Mouse (Mus musculus) thymus, adult 2 months (tissue): ENCODE results near the gene Card9. TPM values are rescaled to one million over a fixed set of nuclear protein-coding genes. Genes with fewer than 3 reads are reported as not detected.
A peak's percentile ranks its signal among the peaks of the same experiment; 100 is the strongest.

ENCODE experiments used
- DNase-seq: peaks from one replicate; pipeline ENCODE4 v3.0.0; 2021
- H3K27ac ChIP-seq: fragments of 200-500 bp; 2 replicates; pipeline ENCODE4 v1.5.1; 2012; ENCODE audit warnings: low read length, control low read depth; ENCODE audit not compliant: control insufficient read depth, insufficient read depth
- H3K27me3 ChIP-seq: fragments of 200-500 bp; 2 replicates; pipeline ENCODE4 v1.6.1; 2012; ENCODE audit warnings: mild to moderate bottlenecking, low read length, moderate library complexity, mixed read lengths; ENCODE audit not compliant: control insufficient read depth, insufficient read depth
- H3K36me3 ChIP-seq: fragments of 200-500 bp; 2 replicates; pipeline ENCODE4 v1.6.1; 2012; ENCODE audit warnings: mild to moderate bottlenecking, low read length, moderate library complexity; ENCODE audit not compliant: control insufficient read depth, insufficient read depth
- H3K4me1 ChIP-seq: fragments of 200-500 bp; replicated peaks from 2 replicates; pipeline ENCODE4 v1.6.1; 2012; ENCODE audit warnings: low read length; ENCODE audit not compliant: control insufficient read depth, insufficient read depth
- H3K4me3 ChIP-seq: fragments of 200-500 bp; 2 replicates; pipeline ENCODE4 v1.5.1; 2012; ENCODE audit warnings: mild to moderate bottlenecking, low read length, control low read depth, moderate library complexity; ENCODE audit not compliant: control insufficient read depth, insufficient read depth
- CTCF ChIP-seq: fragments of 200-500 bp; IDR thresholded peaks from 2 replicates; pipeline ENCODE4 v1.5.1; 2012; ENCODE audit warnings: mild to moderate bottlenecking, control low read depth, low read length, moderate library complexity, borderline replicate concordance; ENCODE audit not compliant: control insufficient read depth, poor library complexity, insufficient read depth; ENCODE audit errors: extremely low read depth
- POLR2A ChIP-seq: fragments of 200-500 bp; IDR thresholded peaks from 2 replicates; pipeline ENCODE4 v1.6.1; 2012; ENCODE audit warnings: mild to moderate bottlenecking, low read length, control low read depth, moderate library complexity; ENCODE audit not compliant: control insufficient read depth, poor library complexity, insufficient read depth; ENCODE audit errors: extremely low read depth
- WGBS: fragments of 180-500 bp; shearing (Covaris S2); methylation state at CpG from one replicate; pipeline ENCODE4 v1.1.7; 2018; 5-methylcytosine and 5-hydroxymethylcytosine counted together
- polyA plus RNA-seq: library from polyadenylated mRNA; depleted of rRNA; stranded (reverse); fragments of >200 nt; gene quantifications from 2 replicates; pipeline ENCODE4 v1.2.3, GENCODE M21; 2012

The Card9 gene
- polyA plus RNA-seq, 1 experiment: 51.0 TPM

GRCm38 (mm10) chr2:26401023-26401422 lies 40.3 kb upstream of the Card9 start:
- WGBS: 95% methylated on average over 4 of the region's 4 CpGs

DNA sequence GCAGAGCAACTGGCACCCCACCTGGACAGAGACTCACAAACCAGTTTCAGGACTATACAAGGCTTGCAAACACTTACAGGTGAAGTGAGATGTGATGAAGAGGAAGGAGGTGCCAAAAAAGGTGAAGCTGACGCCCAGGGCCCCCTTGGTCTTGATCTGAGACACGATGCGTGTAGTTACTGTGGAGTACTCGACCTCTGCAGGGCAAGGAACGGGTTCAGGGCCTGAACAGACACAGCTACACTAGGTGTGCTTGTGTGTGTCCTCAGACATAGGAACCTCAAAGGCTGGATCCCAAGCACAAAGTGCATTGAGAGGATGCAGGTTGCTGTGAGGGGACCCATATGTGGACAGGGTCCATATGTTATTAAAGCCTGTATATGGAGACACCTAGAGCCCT lies 39.6 kb upstream of the Card9 start:
- Histone ChIP-seq H3K4me1 (no peaks in the 10 kb centered on the region), H3K4me3 (no peak overlapping the region), H3K27ac (no peak overlapping the region), H3K36me3 (peaks cover 49% of the 10 kb centered on the region), H3K27me3 (no peaks in the 10 kb centered on the region)
- WGBS: 94% methylated on average over 5 of the region's 5 CpGs
- TF ChIP-seq POLR2A (no peak), CTCF (no peak)
- DNase-seq: no peak

More at GRCm38 (mm10) chr2:26401023-26401422, 40.3 kb upstream of the Card9 start:
- peaks cover 2% of the 10 kb centered on the region; the same call in 1 of the 2 replicates for H3K4me1 ChIP-seq
- H3K27me3 ChIP-seq: no peaks in the 10 kb centered on the region
- H3K36me3 ChIP-seq: peaks cover 41% of the 10 kb centered on the region
- H3K4me3 ChIP-seq: no peak overlapping the region
- TF ChIP-seq CTCF (no peak), POLR2A (no peak)
- DNase-seq: no peak
- H3K27ac ChIP-seq: no peak overlapping the region

DNA sequence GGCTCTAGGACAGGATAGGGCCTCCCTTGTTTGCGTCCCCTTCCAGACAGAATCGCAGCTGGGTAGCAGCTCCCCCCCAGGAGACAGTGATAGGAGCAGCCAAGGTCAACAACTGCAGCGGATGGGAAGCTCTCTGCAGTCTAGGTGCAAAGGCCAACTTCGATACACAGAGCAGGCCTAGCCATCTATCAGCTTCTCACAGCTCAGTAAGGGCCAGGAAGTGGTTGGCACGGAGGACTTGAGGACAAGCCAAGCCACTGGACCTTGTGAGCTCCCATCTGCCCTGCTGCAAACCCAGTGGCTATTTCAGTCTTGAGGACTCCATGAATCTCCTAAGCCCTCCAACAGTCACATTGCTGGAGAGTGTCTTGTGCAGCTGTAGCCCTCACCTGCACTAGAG lies 38.9 kb upstream of the Card9 start:
- 93% methylated on average over 5 of the region's 5 CpGs for WGBS
- no peaks in the 10 kb centered on the region for H3K27me3 ChIP-seq
- H3K4me1 ChIP-seq: no peaks in the 10 kb centered on the region
- H3K27ac ChIP-seq: no peak overlapping the region
- H3K36me3 ChIP-seq: peaks cover 55% of the 10 kb centered on the region
- H3K4me3 ChIP-seq: no peak overlapping the region
- DNase-seq: no peak
- TF ChIP-seq CTCF (no peak), POLR2A (no peak)

GRCm38 (mm10) chr2:26398978-26399377 lies 38.3 kb upstream of the Card9 start:
- H3K27ac ChIP-seq: no peak overlapping the region
- H3K36me3 ChIP-seq: peaks cover 62% of the 10 kb centered on the region
- H3K4me3 ChIP-seq: no peak overlapping the region
- 93% methylated on average over 8 of the region's 8 CpGs for WGBS
- no peaks in the 10 kb centered on the region for H3K4me1 ChIP-seq
- no peaks in the 10 kb centered on the region for H3K27me3 ChIP-seq
- no peak for TF ChIP-seq CTCF
- TF ChIP-seq POLR2A: no peak
- DNase-seq: no peak

DNA sequence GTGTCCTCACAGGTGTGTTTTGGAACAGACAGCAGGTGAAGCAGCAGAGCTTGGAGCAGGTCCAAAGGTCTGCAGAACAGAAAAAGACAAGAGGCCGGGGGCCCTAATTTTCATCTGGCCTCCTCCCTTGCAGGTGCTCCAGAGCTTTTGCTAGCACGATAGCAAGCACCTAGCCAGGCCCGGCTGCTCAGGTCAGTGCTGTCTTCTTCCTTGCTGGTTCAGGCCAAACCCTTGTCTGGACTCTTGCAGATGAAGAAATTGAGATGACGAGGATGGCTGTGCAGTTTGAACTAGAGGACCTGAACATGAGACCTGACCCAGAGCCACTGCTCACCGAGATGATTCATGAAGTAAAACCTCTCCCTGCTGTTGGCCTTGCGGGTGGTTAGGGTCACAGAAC lies 30.9 kb upstream of the Card9 start:
- TF ChIP-seq CTCF (no peak), POLR2A (no peak)
- no peak for DNase-seq
- H3K4me1 ChIP-seq: peaks cover 16% of the 10 kb centered on the region
- 97% methylated on average over 6 of the region's 6 CpGs for WGBS
- no peak overlapping the region for H3K4me3 ChIP-seq
- no peaks in the 10 kb centered on the region for H3K27me3 ChIP-seq
- H3K27ac ChIP-seq: no peak overlapping the region
- H3K36me3 ChIP-seq: peaks cover 57% of the 10 kb centered on the region

DNA sequence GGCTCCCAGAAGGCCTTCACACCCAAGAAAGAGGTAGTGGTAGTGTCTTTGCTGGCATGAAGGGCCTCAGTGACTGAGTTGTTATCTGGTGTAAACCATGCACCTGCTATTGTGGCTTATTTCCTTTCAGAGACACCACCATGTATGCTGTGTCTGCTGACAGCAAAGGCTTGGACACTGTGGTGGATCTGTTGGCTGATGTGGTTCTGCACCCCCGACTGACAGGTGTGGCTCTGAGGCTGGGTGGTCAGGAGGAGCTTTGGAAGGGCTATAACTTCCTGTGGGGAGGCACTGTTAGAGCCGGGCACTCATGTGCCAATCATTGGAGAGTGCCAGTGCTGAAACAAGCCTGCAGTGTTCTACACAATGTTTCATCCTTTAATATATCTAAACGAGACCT lies 30.2 kb upstream of the Card9 start:
- Histone ChIP-seq H3K27ac (no peak overlapping the region), H3K4me1 (peaks cover 16% of the 10 kb centered on the region), H3K27me3 (no peaks in the 10 kb centered on the region), H3K4me3 (no peak overlapping the region), H3K36me3 (peaks cover 57% of the 10 kb centered on the region)
- WGBS: 49% methylated on average over 3 of the region's 3 CpGs
- no peak for DNase-seq
- TF ChIP-seq POLR2A (no peak), CTCF (no peak)

- WGBS: under 1% methylated on average over 60 of the region's 60 CpGs
- TF ChIP-seq POLR2A (peak; percentile 96), CTCF (no peak)
- peak within 1 kb of the TSS; percentile 86 for H3K4me3 ChIP-seq
- peaks cover 56% of the 10 kb centered on the region for H3K36me3 ChIP-seq
- no peak within 1 kb of the TSS for H3K27ac ChIP-seq
- peak; percentile 85 for DNase-seq
- H3K4me1 ChIP-seq: peaks cover 16% of the 10 kb centered on the region
- H3K27me3 ChIP-seq: no peaks in the 10 kb centered on the region
These were observed 28.5 kb upstream of the Card9 start, which contains the start of the genes Entr1 and Pmpca for GRCm38 (mm10) chr2:26389154-26389690. Gene Entr1 (minus strand): TSS chr2:26389316. Gene Pmpca (plus strand): TSS chr2:26389339.
